Mouse (Mus musculus): ENCODE data around the gene Rfk. TPM values are rescaled to one million over a fixed set of nuclear protein-coding genes. Genes with fewer than 3 reads are reported as not detected.
A peak's percentile ranks its signal among the peaks of the same experiment; 100 is the strongest.

Gene Rfk
- total RNA-seq, 2 experiments from 2014 or later, result 58.7 to 68.5 TPM

DNA sequence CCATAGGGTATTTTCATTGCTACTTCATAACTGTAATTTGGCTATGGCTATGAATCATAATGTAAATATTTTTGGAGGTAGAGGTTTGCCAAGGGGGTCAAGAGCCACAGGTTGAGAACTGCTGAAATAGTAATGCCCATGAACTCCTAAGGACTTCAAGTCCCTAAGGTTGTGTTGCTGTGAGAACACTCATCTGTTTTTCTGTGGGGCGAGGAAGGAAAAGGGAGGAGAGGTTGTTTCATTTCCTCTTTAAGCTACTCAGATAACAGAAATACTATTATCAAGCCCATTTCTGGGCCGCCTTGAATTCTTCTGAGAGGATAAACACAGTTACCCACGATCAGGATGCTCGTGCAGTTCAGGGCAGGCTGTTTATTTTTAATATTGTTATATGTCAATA, 3.0 kb downstream of the Rfk start:
- no peak for TF ChIP-seq CTCF (conservative IDR thresholded peaks at IDR 0.05)
- no peak overlapping the region for H3K27ac ChIP-seq
- H3K4me3 ChIP-seq, result no peak overlapping the region
- no peak for DNase-seq (ENCODE audit: low spot score in 2 of 2)

DNA sequence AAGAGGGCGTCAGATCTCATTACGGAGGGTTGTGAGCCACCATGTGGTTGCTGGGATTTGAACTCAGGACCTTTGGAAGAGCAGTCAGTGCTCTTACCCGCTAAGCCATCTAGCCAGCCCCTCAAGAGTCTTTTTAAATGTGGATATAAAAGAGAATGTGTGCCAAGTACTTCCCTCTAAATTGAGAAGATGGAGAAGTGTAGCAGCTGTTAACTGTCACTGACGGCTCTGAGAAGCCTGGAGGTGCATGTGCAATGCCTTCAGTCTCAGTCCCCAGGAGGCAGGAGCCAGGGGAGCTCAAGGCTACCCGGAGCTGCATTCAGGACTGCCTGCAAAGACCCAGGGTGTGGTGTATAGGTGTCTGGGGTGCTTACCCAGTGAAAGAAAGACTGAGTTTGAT, 4.1 kb downstream of the Rfk start:
- Histone ChIP-seq H3K27ac (no peak overlapping the region), H3K4me3 (no peak overlapping the region)
- no peak for DNase-seq (ENCODE audit: low spot score in 2 of 2)
- no peak for TF ChIP-seq CTCF (conservative IDR thresholded peaks at IDR 0.05)

DNA sequence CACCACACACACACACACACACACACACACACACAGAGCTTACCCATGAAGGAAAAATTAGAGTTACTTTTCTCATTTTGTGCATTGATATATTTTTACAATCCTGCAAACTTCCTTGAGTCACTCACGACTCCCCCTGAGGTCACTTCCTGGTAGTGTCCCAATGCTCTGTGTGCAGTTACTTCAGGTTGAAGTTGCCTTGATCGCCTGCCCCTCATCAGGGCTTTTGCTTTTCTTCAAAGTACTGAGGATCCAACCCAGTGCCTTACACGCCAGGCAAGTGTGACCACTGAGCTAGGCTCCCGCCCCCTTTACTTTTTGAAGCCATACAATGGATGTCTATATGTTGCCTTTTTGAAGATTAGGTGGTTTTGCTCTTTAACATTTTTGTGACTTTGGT, 6.1 kb downstream of the Rfk start:
- TF ChIP-seq CTCF (conservative IDR thresholded peaks at IDR 0.05), result 0 out of 2 replicates have a peak, but pooled peaks have one; percentile 12
- DNase-seq (ENCODE audit: low spot score in 2 of 2), result no peak
- Histone ChIP-seq H3K27ac (no peak overlapping the region), H3K4me3 (no peak overlapping the region)

DNA sequence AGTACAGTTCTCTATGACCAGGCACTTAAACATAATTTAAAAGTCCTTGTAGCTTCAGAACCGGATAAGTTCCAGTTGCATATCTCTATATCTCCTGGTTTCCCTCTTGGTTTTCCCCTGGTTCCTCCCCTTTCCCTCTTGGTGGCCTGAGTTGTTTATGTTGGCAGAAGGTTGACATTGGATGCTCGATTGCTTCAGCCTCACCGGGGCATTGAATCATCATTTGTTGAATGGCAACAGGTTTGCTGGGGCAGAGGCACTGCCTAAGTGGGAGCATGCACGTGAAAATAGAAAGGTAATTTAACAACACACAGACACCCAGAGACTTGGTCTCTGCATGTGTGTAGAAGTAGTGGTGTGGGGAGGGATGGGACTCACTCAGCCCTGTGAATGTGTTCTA, 6.7 kb downstream of the Rfk start:
- TF ChIP-seq CTCF (conservative IDR thresholded peaks at IDR 0.05), result no peak
- DNase-seq (ENCODE audit: low spot score in 2 of 2), result no peak
- Histone ChIP-seq H3K27ac (no peak overlapping the region), H3K4me3 (no peak overlapping the region)

DNA sequence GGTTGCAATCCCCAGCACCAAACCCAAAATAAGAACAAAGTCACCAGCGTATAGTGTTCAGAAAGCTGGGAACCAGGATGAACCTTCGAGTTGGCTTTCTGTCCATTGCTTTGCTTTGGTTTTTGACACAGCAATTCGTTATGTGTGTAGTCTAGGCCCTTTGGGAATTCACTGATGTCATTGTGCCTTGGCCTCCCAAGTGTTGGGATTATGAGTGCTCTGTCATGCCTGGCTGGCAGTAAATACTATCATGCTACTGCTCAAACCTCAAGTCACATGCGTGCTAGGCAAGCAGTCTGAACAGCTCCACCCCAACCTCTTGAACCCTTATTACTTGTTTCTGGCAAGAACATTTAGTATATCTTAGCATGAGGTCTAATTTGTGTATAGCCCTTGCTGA, 9.3 kb downstream of the Rfk start:
- no peak for TF ChIP-seq CTCF (conservative IDR thresholded peaks at IDR 0.05)

DNA sequence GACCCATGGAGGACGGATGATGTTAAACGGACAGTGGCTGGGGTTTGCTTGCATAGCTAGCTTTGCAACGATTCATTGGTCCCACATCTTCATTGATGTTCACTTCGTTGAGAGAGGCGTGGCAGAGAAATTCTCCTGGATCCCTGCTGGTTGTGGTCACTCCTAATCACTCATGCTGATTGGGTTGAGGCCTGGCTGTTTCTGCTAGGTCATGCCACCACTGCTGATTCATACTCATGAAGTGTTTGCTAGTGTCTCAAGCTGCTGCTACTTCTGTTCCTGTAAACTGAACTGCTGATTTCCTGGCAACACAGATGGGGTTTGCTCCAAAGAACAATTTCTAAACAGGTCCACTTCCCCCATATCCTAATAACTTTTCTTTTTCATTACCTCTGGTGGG, 13.0 kb downstream of the Rfk start:
- Histone ChIP-seq H3K27ac (no peak overlapping the region), H3K4me3 (no peak overlapping the region)
- TF ChIP-seq CTCF (conservative IDR thresholded peaks at IDR 0.05), result no peak
- DNase-seq (ENCODE audit: low spot score in 2 of 2), result no peak

More for the DNA sequence above, 9.3 kb downstream of the Rfk start:
- DNase-seq (ENCODE audit: low spot score in 2 of 2), result no peak
- Histone ChIP-seq H3K4me3 (no peak overlapping the region), H3K27ac (no peak overlapping the region)

DNA sequence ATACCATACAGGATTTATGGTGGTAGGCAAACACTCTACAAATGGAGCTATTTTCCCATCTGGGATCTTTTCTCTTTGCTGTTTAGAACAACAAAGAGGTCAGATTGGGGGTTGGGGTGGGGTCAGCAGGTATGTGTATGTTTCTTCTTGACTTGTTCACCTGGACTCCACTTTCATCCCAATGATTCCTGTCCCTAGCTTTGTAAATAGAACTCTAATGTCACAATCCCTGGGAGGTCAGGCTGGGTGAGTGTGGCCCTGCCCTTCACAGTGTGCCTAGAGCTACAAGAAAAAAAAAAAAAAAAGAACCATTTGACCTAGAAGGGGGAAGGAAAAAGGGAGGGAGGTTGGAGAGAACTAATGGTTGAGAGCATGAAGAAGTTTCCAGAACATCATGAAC, 14.7 kb downstream of the Rfk start:
- Histone ChIP-seq H3K4me3 (no peak overlapping the region), H3K27ac (no peak overlapping the region)
- DNase-seq (ENCODE audit: low spot score in 2 of 2), result no peak
- TF ChIP-seq CTCF (conservative IDR thresholded peaks at IDR 0.05), result no peak

DNA sequence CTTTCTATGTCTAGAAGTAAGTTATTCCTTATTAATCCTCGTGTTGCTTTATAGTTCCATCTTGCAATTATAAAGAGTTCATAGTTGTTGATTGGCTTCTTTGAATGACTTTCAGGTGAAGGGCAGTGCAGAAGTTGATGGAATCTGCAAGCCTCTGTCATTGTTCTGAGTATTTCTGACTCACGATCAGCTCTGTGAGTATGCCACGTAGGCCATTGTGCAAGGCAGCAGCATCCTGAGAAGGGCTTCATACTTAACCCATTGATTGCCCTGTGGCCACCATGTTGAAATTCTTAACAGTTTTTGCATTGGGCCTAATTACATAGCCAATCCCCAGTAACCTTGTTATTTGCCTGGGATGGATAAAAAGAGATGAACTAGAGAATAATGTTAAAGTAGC, 15.5 kb downstream of the Rfk start:
- H3K27ac ChIP-seq, result no peak overlapping the region
- DNase-seq (ENCODE audit: low spot score in 2 of 2), result no peak
- no peak overlapping the region for H3K4me3 ChIP-seq
- TF ChIP-seq CTCF (conservative IDR thresholded peaks at IDR 0.05), result no peak

DNA sequence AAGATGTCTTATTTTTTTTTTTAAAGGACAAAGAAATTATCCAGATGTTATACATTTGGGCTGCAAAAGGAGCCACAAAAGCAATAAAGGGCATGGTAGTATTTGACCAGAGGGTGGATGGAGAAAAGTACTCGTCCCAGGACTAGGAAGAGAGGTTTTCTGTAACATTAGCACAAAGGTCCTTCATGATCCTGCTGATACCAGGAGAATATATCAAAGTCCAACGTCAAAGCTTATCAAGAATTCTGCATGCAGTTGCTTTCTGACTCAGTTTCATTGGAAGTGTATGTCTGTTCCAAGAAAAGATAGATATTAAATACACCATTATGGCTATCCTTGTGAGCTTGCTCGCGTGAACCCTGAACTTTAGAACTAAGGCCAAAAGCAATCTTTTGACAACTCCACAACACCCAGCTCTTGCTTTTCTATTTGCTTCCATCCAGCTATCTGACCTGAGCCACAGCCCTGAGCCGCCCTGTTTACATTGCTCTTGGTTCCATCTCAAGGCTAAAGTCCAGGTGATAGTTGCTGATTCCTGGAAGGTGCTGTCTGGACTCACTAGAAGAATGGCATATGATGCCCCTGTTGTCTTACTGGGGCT, 16.7 kb downstream of the Rfk start:
- Histone ChIP-seq H3K27ac (no peak overlapping the region), H3K4me3 (no peak overlapping the region)
- DNase-seq (ENCODE audit: low spot score in 2 of 2), result no peak
- no peak for TF ChIP-seq CTCF (conservative IDR thresholded peaks at IDR 0.05)

DNA sequence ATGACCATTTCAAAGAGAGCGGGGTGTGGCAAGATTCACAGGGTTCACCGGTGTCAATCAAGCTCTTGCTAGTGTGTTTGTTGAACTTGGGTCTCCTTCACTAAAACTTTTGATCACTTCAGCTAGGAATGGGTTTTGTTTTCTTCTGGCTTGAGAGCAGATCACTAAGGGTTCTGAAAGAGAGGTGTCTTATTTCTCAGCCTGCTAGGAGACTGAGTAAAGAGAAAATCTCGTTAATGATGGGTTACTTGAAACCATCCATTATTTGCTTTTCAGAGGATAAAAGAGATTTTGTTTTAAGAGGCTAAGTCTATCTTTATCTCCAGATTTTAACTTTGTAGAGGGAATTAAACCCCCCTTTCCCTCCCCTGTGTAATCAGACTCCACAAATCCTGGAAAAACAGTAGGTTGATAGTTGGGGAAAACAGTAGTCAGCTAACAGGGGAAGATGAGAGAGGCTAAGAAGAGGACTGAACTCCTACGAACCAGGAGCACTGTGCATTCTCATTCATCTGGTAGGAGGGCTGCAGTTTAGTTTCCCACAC, 19.1 kb downstream of the Rfk start:
- DNase-seq (ENCODE audit: low spot score in 2 of 2), result no peak
- TF ChIP-seq CTCF (conservative IDR thresholded peaks at IDR 0.05), result no peak
- no peak overlapping the region for H3K27ac ChIP-seq
- H3K4me3 ChIP-seq, result no peak overlapping the region

DNA sequence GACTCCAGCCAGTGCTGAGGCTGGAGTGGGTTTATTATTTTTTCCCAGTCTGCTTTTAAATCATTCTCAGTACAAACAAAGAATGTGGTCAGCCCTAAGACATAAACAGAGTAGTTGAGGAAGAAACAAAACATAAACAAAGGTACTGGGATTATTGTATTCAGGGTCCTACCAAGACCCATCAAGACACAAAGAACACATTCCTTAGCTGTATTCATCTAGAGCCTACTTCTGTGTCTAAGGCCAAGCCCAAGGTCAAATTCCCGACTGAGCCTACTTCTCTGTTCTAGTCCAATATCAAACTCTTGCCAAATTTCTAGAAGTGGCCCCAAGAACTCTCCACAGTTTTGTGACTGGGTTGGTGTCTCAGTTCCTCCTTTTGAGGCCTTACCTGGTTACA, 24.0 kb downstream of the Rfk start:
- no peak for DNase-seq (ENCODE audit: low spot score in 2 of 2)
- Histone ChIP-seq H3K27ac (no peak overlapping the region), H3K4me3 (no peak overlapping the region)
- TF ChIP-seq CTCF (conservative IDR thresholded peaks at IDR 0.05), result no peak

DNA sequence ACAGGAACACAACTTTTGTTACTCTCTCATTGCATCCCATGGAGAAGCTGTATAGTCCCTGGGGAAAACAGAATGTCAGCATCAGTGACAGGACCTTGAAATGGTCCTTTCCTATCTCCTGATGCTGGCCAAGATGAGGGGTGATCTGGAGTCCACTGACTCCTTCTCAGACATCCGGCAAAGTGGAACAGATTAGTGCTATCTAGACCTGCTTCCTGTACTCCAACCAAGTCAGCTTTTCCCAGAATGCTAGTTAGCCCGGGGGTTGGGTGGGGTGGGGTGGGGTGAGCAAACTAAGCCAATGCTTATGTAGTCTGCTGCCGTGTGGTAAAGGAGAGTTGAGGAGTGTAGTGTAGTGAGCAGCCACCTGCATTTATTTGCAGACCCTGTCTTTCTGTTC, 29.5 kb downstream of the Rfk start:
- H3K4me3 ChIP-seq, result no peak overlapping the region
- H3K27ac ChIP-seq, result no peak overlapping the region
- TF ChIP-seq CTCF (conservative IDR thresholded peaks at IDR 0.05), result no peak
- no peak for DNase-seq (ENCODE audit: low spot score in 2 of 2)

DNA sequence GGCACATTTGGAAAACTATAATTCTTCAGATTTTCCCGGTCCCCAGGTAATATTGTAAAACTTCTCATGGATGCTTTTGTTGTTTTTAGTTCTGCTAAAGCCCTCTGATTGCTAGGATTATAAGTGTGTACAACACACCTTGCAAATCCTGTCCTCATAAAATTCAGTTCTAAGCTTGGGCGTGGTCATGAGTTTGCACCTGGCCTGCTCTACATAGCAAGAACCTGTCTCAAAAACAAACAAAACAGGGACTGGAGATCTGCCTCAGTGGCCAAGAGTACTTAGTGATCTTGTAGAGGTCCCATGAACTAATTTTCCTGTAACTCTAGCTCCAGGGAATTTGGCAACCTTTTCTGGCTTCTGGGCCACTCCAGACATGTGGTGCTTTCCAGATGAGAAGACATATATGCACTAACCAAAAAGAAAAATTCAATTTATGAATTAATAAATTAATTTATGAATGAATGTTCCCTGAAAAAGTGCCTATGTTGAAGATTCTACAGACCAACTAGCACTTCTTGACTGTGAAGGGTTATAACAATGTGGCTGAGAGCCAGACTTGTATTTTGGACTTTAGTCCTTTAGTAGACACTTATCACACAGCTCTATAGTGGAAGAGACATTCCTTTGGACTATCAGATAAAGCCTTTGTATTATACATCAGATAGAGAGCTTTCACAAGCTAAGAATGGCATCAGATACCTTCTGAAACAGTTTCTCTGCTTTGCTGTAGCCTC, 34.1 kb downstream of the Rfk start:
- TF ChIP-seq CTCF (conservative IDR thresholded peaks at IDR 0.05), result no peak
- no peak overlapping the region for H3K27ac ChIP-seq
- DNase-seq (ENCODE audit: low spot score in 2 of 2), result no peak
- no peak overlapping the region for H3K4me3 ChIP-seq

DNA sequence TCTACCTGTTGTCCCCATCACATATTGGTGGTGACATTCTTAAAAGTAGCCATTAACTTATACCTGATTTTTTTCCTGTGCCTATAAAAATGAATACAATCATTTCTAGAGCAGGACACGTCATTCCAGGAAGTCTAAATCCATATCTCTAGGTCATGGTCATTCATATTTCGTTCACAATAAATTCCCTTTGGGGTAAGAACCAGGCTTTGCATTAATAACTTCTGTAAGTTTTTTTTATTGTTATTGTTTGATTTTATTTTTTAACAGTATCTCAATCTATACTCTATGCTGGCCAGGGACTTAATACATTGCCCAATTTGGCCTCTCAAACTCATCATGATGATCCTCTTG, 34.7 kb downstream of the Rfk start:
- no peak overlapping the region for H3K27ac ChIP-seq
- no peak overlapping the region for H3K4me3 ChIP-seq
- no peak for DNase-seq (ENCODE audit: low spot score in 2 of 2)
- no peak for TF ChIP-seq CTCF (conservative IDR thresholded peaks at IDR 0.05)

Data from layer of hippocampus, adult 2 months (tissue).